Mouse (Mus musculus): ENCODE measurements around the gene Ceacam5. TPM values are rescaled to one million over a fixed set of nuclear protein-coding genes. Genes with fewer than 3 reads are reported as not detected.

Gene Ceacam5
- not detected in 2 replicates for polyA plus RNA-seq (2015; fragmentation: Nextera tagmentation; extraction: Ambion mirVana)

- no peaks in the 10 kb centered on the region for H3K9me3 ChIP-seq (ENCODE audit: control insufficient read depth, low read length)
- DNase-seq (ENCODE audit: low spot score) (no peak), ATAC-seq (ENCODE audit: low FRiP score, low TSS enrichment) (no peak)
- TF ChIP-seq CTCF (IDR thresholded peaks at IDR 0.05; ENCODE audit: low read depth) (no peak), EP300 (optimal IDR thresholded peaks at IDR 0.05) (no peak)
- no peaks in the 10 kb centered on the region for H3K36me3 ChIP-seq (ENCODE audit: control insufficient read depth, insufficient read depth, low read length)
- no peaks in the 10 kb centered on the region for H3K27me3 ChIP-seq (ENCODE audit: control insufficient read depth, insufficient read depth, low read length)
- H3K9ac ChIP-seq (ENCODE audit: low read length) = no peak within 1 kb of the TSS
- H3K4me1 ChIP-seq (replicated peaks; ENCODE audit: control insufficient read depth, insufficient read depth) = no peaks in the 10 kb centered on the region
- no peak within 1 kb of the TSS for H3K4me3 ChIP-seq (ENCODE audit: low read depth, low read length)
- 48% methylated on average over 1 of the region's 1 CpGs for WGBS
- no peak within 1 kb of the TSS for H3K4me2 ChIP-seq (replicated peaks; ENCODE audit: low read depth)
- H3K27ac ChIP-seq (replicated peaks) = no peak within 1 kb of the TSS
These were observed at the start of gene Ceacam5 for GRCm38 (mm10) chr7:17712938-17713337. Ceacam5 (plus strand) TSS chr7:17713238.

Other genes starting within 250 kb of the Ceacam5 start
- not detected in 2 replicates for gene Ceacam14, start 99.4 kb downstream of the Ceacam5 start, polyA plus RNA-seq (2015; fragmentation: Nextera tagmentation; extraction: Ambion mirVana)
- not detected in 2 replicates for gene Gm5155, start 158.5 kb downstream of the Ceacam5 start, polyA plus RNA-seq (2015; fragmentation: Nextera tagmentation; extraction: Ambion mirVana)